Comparison of ENCODE assay signal across 9 mouse cellular contexts in the genomic region with DNA sequence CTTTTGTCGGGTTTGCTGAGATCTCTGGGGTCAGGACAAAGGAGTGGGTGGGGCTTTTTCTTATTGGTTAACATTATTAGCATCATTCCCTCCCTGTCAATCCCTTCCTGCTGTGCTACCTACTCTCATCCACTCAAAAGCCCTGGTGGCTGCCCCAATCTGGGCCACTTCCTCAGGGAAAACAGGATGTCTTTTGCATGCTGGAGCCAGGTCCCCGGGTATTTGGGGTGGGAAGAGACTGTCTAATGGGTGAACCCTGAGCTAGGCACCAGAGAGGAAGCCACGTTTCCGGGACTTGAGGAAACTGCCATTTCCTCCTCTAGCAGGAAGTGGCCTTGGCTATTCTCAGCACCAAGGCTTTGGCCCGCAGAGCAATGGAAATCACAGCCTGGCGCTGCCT.
DNase-seq lines count a peak whose midpoint lies in the region; ATAC-seq and TF ChIP-seq lines count a peak whose summit lies in the region.
"Had no signal": no experiment of that assay in that cellular context is flagged by ENCODE, and none has a peak within 500 bp of the region (broad histone marks: within the 10 kb centered on the region; RNA-seq: fewer than 3 reads in every experiment).

No protein-coding gene starts in this region.

- 80% methylated on average over 6 of the region's 6 CpGs for WGBS in midbrain, embryonic 11.5 days
- 86% methylated on average over 6 of the region's 6 CpGs for WGBS in midbrain, embryonic 13.5 days
- WGBS in heart, embryonic 13.5 days = 63% methylated on average over 6 of the region's 6 CpGs
- 76% methylated on average over 6 of the region's 6 CpGs for WGBS in kidney, postnatal 0 days
- 83% methylated on average over 6 of the region's 6 CpGs for WGBS in midbrain, postnatal 0 days

- no peaks in the 10 kb centered on the region for H3K27me3 ChIP-seq in midbrain, embryonic 11.5 days (ENCODE audit: control insufficient read depth, insufficient read depth, low read length)
- H3K27me3 ChIP-seq in midbrain, embryonic 13.5 days = no peaks in the 10 kb centered on the region
- no peaks in the 10 kb centered on the region for H3K27me3 ChIP-seq in heart, embryonic 13.5 days (replicated peaks)
- H3K27me3 ChIP-seq in kidney, postnatal 0 days (ENCODE audit: insufficient read depth, low read length) = no peaks in the 10 kb centered on the region
- H3K27me3 ChIP-seq in midbrain, postnatal 0 days (ENCODE audit: insufficient read depth, low read length) = no peaks in the 10 kb centered on the region
- H3K27me3 ChIP-seq: limb, embryonic 13.5 days had no signal

- H3K4me1 ChIP-seq in midbrain, embryonic 11.5 days (ENCODE audit: control insufficient read depth, insufficient read depth, low read length) = no peaks in the 10 kb centered on the region
- no peaks in the 10 kb centered on the region for H3K4me1 ChIP-seq in midbrain, embryonic 13.5 days (replicated peaks)
- no peaks in the 10 kb centered on the region for H3K4me1 ChIP-seq in heart, embryonic 13.5 days
- no peaks in the 10 kb centered on the region for H3K4me1 ChIP-seq in kidney, postnatal 0 days (replicated peaks; ENCODE audit: insufficient read depth, low read length)
- no peaks in the 10 kb centered on the region for H3K4me1 ChIP-seq in midbrain, postnatal 0 days (ENCODE audit: insufficient read depth, low read length)

- H3K4me3 ChIP-seq in midbrain, embryonic 11.5 days (ENCODE audit: low read depth, low read length) = no peak overlapping the region
- no peak overlapping the region for H3K4me3 ChIP-seq in midbrain, embryonic 13.5 days (replicated peaks)
- no peak overlapping the region for H3K4me3 ChIP-seq in heart, embryonic 13.5 days
- no peak overlapping the region for H3K4me3 ChIP-seq in kidney, postnatal 0 days (replicated peaks; ENCODE audit: low read depth, low read length)
- no peak overlapping the region for H3K4me3 ChIP-seq in midbrain, postnatal 0 days (ENCODE audit: low read depth, low read length)
- H3K4me3 ChIP-seq: limb, embryonic 13.5 days had no signal

- H3K9me3 ChIP-seq in midbrain, embryonic 11.5 days (ENCODE audit: control insufficient read depth, low read length) = no peaks in the 10 kb centered on the region
- no peaks in the 10 kb centered on the region for H3K9me3 ChIP-seq in midbrain, embryonic 13.5 days
- H3K9me3 ChIP-seq in heart, embryonic 13.5 days = peaks cover 7% of the 10 kb centered on the region
- no peaks in the 10 kb centered on the region for H3K9me3 ChIP-seq in kidney, postnatal 0 days (replicated peaks; ENCODE audit: low read length)
- H3K9me3 ChIP-seq in midbrain, postnatal 0 days (ENCODE audit: low read length) = peaks cover 6% of the 10 kb centered on the region; the same call in 1 of the 2 replicates

- no peak overlapping the region for H3K4me2 ChIP-seq in midbrain, embryonic 11.5 days
- no peak overlapping the region for H3K4me2 ChIP-seq in midbrain, embryonic 13.5 days (replicated peaks)
- H3K4me2 ChIP-seq in heart, embryonic 13.5 days = no peak overlapping the region
- no peak overlapping the region for H3K4me2 ChIP-seq in kidney, postnatal 0 days (ENCODE audit: low read length)
- H3K4me2 ChIP-seq in midbrain, postnatal 0 days (ENCODE audit: low read depth, low read length, poor library complexity, severe bottlenecking) = no peak overlapping the region
- H3K4me2 ChIP-seq: hindbrain, embryonic 14.5 days; limb, embryonic 13.5 days had no signal

- H3K27ac ChIP-seq in midbrain, embryonic 11.5 days (ENCODE audit: low read depth, low read length) = no peak overlapping the region
- H3K27ac ChIP-seq in midbrain, embryonic 13.5 days = no peak overlapping the region
- 0 out of 2 replicates have a peak overlapping the region, but pooled peaks have one; percentile 28 for H3K27ac ChIP-seq in heart, embryonic 13.5 days (replicated peaks)
- H3K27ac ChIP-seq in kidney, postnatal 0 days = no peak overlapping the region
- H3K27ac ChIP-seq in midbrain, postnatal 0 days (ENCODE audit: low read depth, low read length) = no peak overlapping the region
- H3K27ac ChIP-seq: hindbrain, embryonic 14.5 days; limb, embryonic 13.5 days had no signal

- ATAC-seq in midbrain, embryonic 11.5 days (ENCODE audit: low FRiP score) = no peak
- no peak for ATAC-seq in midbrain, embryonic 13.5 days
- ATAC-seq in heart, embryonic 13.5 days (ENCODE audit: extremely low read depth, insufficient number of reproducible peaks, low FRiP score, low TSS enrichment) = no peak
- no peak for ATAC-seq in kidney, postnatal 0 days (replicated peaks; ENCODE audit: low FRiP score, low read depth)
- ATAC-seq in midbrain, postnatal 0 days (ENCODE audit: low FRiP score) = no peak
- no peak for ATAC-seq in megakaryocyte, adult 5-6 weeks (ENCODE audit: poor library complexity, severe bottlenecking)

- H3K9ac ChIP-seq in midbrain, embryonic 11.5 days (ENCODE audit: low read length) = no peak overlapping the region
- H3K9ac ChIP-seq in midbrain, embryonic 13.5 days (replicated peaks) = no peak overlapping the region
- H3K9ac ChIP-seq in heart, embryonic 13.5 days = no peak overlapping the region
- H3K9ac ChIP-seq in kidney, postnatal 0 days (ENCODE audit: low read depth, low read length) = no peak overlapping the region
- no peak overlapping the region for H3K9ac ChIP-seq in midbrain, postnatal 0 days (replicated peaks; ENCODE audit: low read length, poor library complexity, severe bottlenecking)
- H3K9ac ChIP-seq: hindbrain, embryonic 14.5 days; limb, embryonic 13.5 days had no signal

- no peaks in the 10 kb centered on the region for H3K36me3 ChIP-seq in midbrain, embryonic 11.5 days (ENCODE audit: control insufficient read depth, insufficient read depth, low read length)
- no peaks in the 10 kb centered on the region for H3K36me3 ChIP-seq in midbrain, embryonic 13.5 days
- no peaks in the 10 kb centered on the region for H3K36me3 ChIP-seq in heart, embryonic 13.5 days
- no peaks in the 10 kb centered on the region for H3K36me3 ChIP-seq in kidney, postnatal 0 days (ENCODE audit: insufficient read depth, low read length)
- no peaks in the 10 kb centered on the region for H3K36me3 ChIP-seq in midbrain, postnatal 0 days (ENCODE audit: insufficient read depth, low read length)
- H3K36me3 ChIP-seq: limb, embryonic 13.5 days had no signal

- no peak for TF ChIP-seq CTCF in kidney, postnatal 0 days (IDR thresholded peaks at IDR 0.05; ENCODE audit: low read depth)
- TF ChIP-seq CTCF in midbrain, postnatal 0 days (IDR thresholded peaks at IDR 0.05) = no peak

- peak; percentile 79 for DNase-seq in midbrain, embryonic 11.5 days (ENCODE audit: low spot score, missing footprints)
- peak; percentile 45 for DNase-seq in kidney, postnatal 0 days (ENCODE audit: low spot score)
- DNase-seq in skeletal muscle tissue, adult 2 months (ENCODE audit: low read depth, low spot score) = peak; percentile 39
- no peak for DNase-seq in midbrain, postnatal 0 days (ENCODE audit: low spot score)
